Mouse (Mus musculus): ENCODE results near the gene Sds. TPM values are rescaled to one million over a fixed set of nuclear protein-coding genes. Genes with fewer than 3 reads are reported as not detected.

The Sds gene
- polyA plus RNA-seq (2014; fragmentation: Nextera tagmentation; extraction: Ambion mirVana): not detected in 2 replicates

GRCm38 (mm10) chr5:120476296-120476695 lies at the start of gene Sds:
Gene Sds (plus strand): TSS chr5:120476526.
- WGBS: 16% methylated on average over 13 of the region's 13 CpGs
- Histone ChIP-seq H3K9ac (ENCODE audit: low read length) (no peak within 1 kb of the TSS), H3K4me2 (ENCODE audit: low read depth) (no peak within 1 kb of the TSS), H3K27me3 (ENCODE audit: control insufficient read depth, insufficient read depth, low read length) (no peaks in the 10 kb centered on the region), H3K4me1 (ENCODE audit: control insufficient read depth, insufficient read depth, low read length) (no peaks in the 10 kb centered on the region), H3K4me3 (ENCODE audit: low read depth, low read length) (no peak within 1 kb of the TSS), H3K9me3 (ENCODE audit: control insufficient read depth, low read length) (no peaks in the 10 kb centered on the region), H3K36me3 (ENCODE audit: control insufficient read depth, insufficient read depth, low read length) (no peaks in the 10 kb centered on the region), H3K27ac (ENCODE audit: low read depth, low read length) (no peak within 1 kb of the TSS)
- DNase-seq (ENCODE audit: low spot score): no peak
- no peak for ATAC-seq (ENCODE audit: insufficient read depth, low FRiP score, low TSS enrichment)

DNA sequence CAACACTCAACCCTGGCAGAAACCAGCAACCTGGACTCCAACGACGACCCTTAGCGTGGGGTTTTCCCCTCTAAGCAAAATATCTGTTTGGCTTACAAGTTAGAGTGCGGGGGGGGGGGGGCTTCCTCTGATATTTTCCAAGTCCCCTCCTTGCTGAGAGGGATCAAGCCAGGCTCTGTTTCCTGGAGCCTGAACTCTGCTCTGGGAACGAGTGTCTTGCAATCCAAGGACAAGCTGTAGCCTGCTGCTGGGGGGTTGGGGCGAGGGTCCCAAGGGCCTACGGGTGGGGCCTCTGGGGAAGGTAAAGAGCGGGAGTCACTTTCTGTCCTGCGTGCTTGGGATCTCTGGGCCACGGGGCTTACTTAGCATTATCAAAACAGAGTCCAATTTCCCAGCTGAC lies 49.8 kb upstream of the Sds start:
- no peak for DNase-seq (ENCODE audit: low spot score)
- peak overlapping the region; percentile 54 for H3K9ac ChIP-seq (ENCODE audit: low read length)
- WGBS: 0% methylated on average over 10 of the region's 10 CpGs

DNA sequence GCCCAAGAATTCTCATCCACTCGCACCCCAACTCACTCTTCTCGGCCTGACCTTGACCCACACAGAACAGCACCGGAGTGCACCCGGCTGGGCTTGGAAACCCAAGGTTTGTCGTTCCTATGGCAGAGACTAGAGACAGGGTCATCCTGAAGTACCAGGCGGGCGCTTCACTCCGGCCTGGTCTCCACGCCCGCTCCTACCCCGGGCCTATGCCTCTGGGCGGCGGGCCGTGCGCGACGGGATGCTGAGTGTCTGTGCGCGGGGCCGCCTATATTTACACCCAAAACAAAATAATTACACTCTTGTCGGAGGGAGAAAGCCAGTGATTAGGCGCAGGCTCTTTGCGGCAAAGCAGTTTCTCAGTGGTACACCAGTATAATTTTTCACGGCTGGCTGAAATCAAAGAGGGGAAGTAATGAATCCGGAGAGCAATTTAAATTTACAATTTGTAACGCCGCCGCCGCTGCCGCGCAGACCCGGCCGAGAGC lies 48.8 kb upstream of the Sds start:
- Histone ChIP-seq H3K9me3 (ENCODE audit: control insufficient read depth, low read length) (no peaks in the 10 kb centered on the region), H3K4me2 (ENCODE audit: low read depth) (peak overlapping the region; percentile 49), H3K36me3 (ENCODE audit: control insufficient read depth, insufficient read depth, low read length) (no peaks in the 10 kb centered on the region), H3K4me1 (ENCODE audit: control insufficient read depth, insufficient read depth, low read length) (peaks cover 11% of the 10 kb centered on the region), H3K27ac (ENCODE audit: low read depth, low read length) (peak overlapping the region; percentile 81), H3K9ac (ENCODE audit: low read length) (peak overlapping the region; percentile 54), H3K4me3 (ENCODE audit: low read depth, low read length) (peak overlapping the region; percentile 23), H3K27me3 (ENCODE audit: control insufficient read depth, insufficient read depth, low read length) (peaks cover 93% of the 10 kb centered on the region)
- ATAC-seq (ENCODE audit: insufficient read depth, low FRiP score, low TSS enrichment): 0 out of 2 replicates have a peak, but pooled peaks have one; percentile 21
- under 1% methylated on average over 33 of the region's 33 CpGs for WGBS
- DNase-seq (ENCODE audit: low spot score): peak; percentile 52

More for the DNA sequence above, 49.8 kb upstream of the Sds start:
- Histone ChIP-seq H3K4me2 (ENCODE audit: low read depth) (peak overlapping the region; percentile 49), H3K4me1 (ENCODE audit: control insufficient read depth, insufficient read depth, low read length) (peaks cover 8% of the 10 kb centered on the region; the same call in 1 of the 2 replicates), H3K27me3 (ENCODE audit: control insufficient read depth, insufficient read depth, low read length) (peaks cover 91% of the 10 kb centered on the region), H3K9me3 (ENCODE audit: control insufficient read depth, low read length) (no peaks in the 10 kb centered on the region), H3K36me3 (ENCODE audit: control insufficient read depth, insufficient read depth, low read length) (no peaks in the 10 kb centered on the region), H3K27ac (ENCODE audit: low read depth, low read length) (peak overlapping the region; percentile 81), H3K4me3 (ENCODE audit: low read depth, low read length) (peak overlapping the region; percentile 23)
- no peak for ATAC-seq (ENCODE audit: insufficient read depth, low FRiP score, low TSS enrichment)

DNA sequence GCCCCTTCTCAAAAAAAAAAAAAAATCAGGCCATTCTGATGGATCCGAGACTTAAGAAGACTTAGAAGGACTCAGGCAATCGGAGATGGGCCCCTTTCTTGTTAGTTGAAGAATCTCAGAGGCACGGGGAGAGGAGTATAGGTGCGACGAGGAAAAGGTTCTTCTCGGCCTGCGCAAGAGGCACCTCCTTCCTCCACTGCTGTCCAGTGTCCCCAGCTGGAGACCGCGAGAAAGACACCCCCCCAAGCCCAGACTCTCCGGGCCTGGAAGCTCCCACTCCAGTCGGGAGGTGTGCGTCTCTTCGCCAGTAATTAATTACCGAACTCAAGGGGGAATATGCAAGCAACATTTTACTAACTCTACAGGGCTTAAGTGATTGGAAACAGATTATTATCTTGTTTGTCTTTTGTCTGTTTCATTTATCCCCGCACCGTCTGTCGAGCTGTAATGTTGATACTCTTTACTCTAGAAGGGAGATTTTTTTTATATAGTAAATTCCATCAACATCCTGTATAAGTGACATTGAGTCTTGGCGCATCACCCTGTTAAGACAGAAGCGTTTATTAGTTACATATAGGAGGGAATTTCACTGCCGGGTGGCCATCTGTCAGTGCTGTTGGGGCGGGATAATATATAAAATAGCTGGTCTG lies 48.0 kb upstream of the Sds start:
- Histone ChIP-seq H3K4me1 (ENCODE audit: control insufficient read depth, insufficient read depth, low read length) (peaks cover 11% of the 10 kb centered on the region), H3K27ac (ENCODE audit: low read depth, low read length) (peak overlapping the region; percentile 81), H3K4me2 (ENCODE audit: low read depth) (peak overlapping the region; percentile 49), H3K27me3 (ENCODE audit: control insufficient read depth, insufficient read depth, low read length) (peaks cover 93% of the 10 kb centered on the region), H3K9ac (ENCODE audit: low read length) (peak overlapping the region; percentile 54; the same call in 1 of the 2 replicates), H3K36me3 (ENCODE audit: control insufficient read depth, insufficient read depth, low read length) (no peaks in the 10 kb centered on the region), H3K9me3 (ENCODE audit: control insufficient read depth, low read length) (no peaks in the 10 kb centered on the region), H3K4me3 (ENCODE audit: low read depth, low read length) (peak overlapping the region; percentile 23)
- no peak for ATAC-seq (ENCODE audit: insufficient read depth, low FRiP score, low TSS enrichment)
- no peak for DNase-seq (ENCODE audit: low spot score)
- WGBS: 1% methylated on average over 21 of the region's 21 CpGs

- H3K9me3 ChIP-seq (ENCODE audit: control insufficient read depth, low read length): no peaks in the 10 kb centered on the region
- H3K36me3 ChIP-seq (ENCODE audit: control insufficient read depth, insufficient read depth, low read length): no peaks in the 10 kb centered on the region
- peak overlapping the region; percentile 41; the same call in 1 of the 2 replicates for H3K9ac ChIP-seq (ENCODE audit: low read length)
- DNase-seq (ENCODE audit: low spot score): no peak
- peaks cover 11% of the 10 kb centered on the region for H3K4me1 ChIP-seq (ENCODE audit: control insufficient read depth, insufficient read depth, low read length)
- WGBS: 0% methylated on average over 5 of the region's 6 CpGs
- peak overlapping the region; percentile 49 for H3K4me2 ChIP-seq (ENCODE audit: low read depth)
- peak overlapping the region; percentile 81 for H3K27ac ChIP-seq (ENCODE audit: low read depth, low read length)
- H3K4me3 ChIP-seq (ENCODE audit: low read depth, low read length): peak overlapping the region; percentile 15; the same call in 1 of the 2 replicates
- ATAC-seq (ENCODE audit: insufficient read depth, low FRiP score, low TSS enrichment): no peak
- peaks cover 93% of the 10 kb centered on the region for H3K27me3 ChIP-seq (ENCODE audit: control insufficient read depth, insufficient read depth, low read length)
Measured at GRCm38 (mm10) chr5:120428990-120429389, 47.3 kb upstream of the Sds start.

DNA sequence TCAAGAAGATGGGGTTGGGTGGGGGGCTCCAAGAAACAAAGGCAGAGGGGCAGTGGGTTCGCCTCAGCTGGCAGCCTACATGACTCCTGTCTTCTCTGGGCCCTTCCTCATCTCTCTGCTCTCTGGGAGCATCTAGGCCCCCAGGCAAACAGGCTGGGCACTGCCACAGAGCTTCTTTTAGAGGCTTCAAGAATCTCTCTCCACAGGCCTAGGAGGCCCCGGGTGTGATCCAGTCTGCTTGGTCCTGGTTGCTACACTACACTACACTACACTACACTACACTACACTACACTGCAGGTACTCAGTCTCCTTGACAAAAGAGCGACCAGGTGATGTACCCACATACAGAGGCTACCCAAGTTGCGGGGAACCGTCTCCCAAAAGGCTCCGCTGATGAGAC lies 46.6 kb upstream of the Sds start:
- 3% methylated on average over 6 of the region's 6 CpGs for WGBS
- Histone ChIP-seq H3K4me1 (ENCODE audit: control insufficient read depth, insufficient read depth, low read length) (peaks cover 11% of the 10 kb centered on the region), H3K9ac (ENCODE audit: low read length) (peak overlapping the region; percentile 35), H3K4me2 (ENCODE audit: low read depth) (peak overlapping the region; percentile 27), H3K9me3 (ENCODE audit: control insufficient read depth, low read length) (no peaks in the 10 kb centered on the region), H3K4me3 (ENCODE audit: low read depth, low read length) (peak overlapping the region; percentile 27), H3K27me3 (ENCODE audit: control insufficient read depth, insufficient read depth, low read length) (peaks cover 93% of the 10 kb centered on the region), H3K36me3 (ENCODE audit: control insufficient read depth, insufficient read depth, low read length) (no peaks in the 10 kb centered on the region), H3K27ac (ENCODE audit: low read depth, low read length) (peak overlapping the region; percentile 42; the same call in 1 of the 2 replicates)
- DNase-seq (ENCODE audit: low spot score) (peak; percentile 36), ATAC-seq (ENCODE audit: insufficient read depth, low FRiP score, low TSS enrichment) (no peak)

DNA sequence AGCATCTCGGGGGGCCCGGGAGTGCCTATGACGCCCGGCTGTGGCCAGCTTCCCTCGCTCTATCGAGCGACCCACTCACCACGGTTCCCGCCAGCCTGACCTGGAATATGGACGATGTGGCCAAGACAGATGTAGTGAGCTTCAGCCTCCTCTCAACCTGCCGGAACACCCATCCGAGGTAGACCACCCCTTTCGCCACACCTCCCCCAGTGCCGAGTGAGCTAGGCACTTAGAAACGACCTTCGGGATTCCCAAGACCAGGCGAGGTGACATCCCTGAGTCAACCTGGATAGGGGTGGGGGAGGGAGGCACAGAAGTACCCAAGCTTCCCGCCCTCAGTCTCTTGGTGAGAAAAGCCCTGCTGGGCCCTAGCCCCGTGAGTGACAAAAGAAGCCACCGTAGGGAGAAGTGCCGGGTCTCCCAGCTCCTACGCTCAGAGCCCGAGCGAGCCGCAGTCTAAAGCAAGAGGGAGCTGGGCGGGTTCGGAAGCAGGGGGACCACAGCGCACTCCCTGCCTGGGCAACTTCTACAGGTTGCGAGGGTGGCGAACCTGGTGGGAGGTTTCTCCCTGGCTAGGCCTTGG lies 45.2 kb upstream of the Sds start:
- peak overlapping the region; percentile 62 for H3K27ac ChIP-seq (ENCODE audit: low read depth, low read length)
- peaks cover 13% of the 10 kb centered on the region for H3K4me1 ChIP-seq (ENCODE audit: control insufficient read depth, insufficient read depth, low read length)
- H3K27me3 ChIP-seq (ENCODE audit: control insufficient read depth, insufficient read depth, low read length): peaks cover 96% of the 10 kb centered on the region
- no peak overlapping the region; the same call in 1 of the 2 replicates for H3K4me2 ChIP-seq (ENCODE audit: low read depth)
- H3K4me3 ChIP-seq (ENCODE audit: low read depth, low read length): peak overlapping the region; percentile 40
- H3K36me3 ChIP-seq (ENCODE audit: control insufficient read depth, insufficient read depth, low read length): no peaks in the 10 kb centered on the region
- DNase-seq (ENCODE audit: low spot score): peak; percentile 50
- WGBS: under 1% methylated on average over 30 of the region's 30 CpGs
- no peaks in the 10 kb centered on the region for H3K9me3 ChIP-seq (ENCODE audit: control insufficient read depth, low read length)
- ATAC-seq (ENCODE audit: insufficient read depth, low FRiP score, low TSS enrichment): no peak
- H3K9ac ChIP-seq (ENCODE audit: low read length): peak overlapping the region; percentile 49

DNA sequence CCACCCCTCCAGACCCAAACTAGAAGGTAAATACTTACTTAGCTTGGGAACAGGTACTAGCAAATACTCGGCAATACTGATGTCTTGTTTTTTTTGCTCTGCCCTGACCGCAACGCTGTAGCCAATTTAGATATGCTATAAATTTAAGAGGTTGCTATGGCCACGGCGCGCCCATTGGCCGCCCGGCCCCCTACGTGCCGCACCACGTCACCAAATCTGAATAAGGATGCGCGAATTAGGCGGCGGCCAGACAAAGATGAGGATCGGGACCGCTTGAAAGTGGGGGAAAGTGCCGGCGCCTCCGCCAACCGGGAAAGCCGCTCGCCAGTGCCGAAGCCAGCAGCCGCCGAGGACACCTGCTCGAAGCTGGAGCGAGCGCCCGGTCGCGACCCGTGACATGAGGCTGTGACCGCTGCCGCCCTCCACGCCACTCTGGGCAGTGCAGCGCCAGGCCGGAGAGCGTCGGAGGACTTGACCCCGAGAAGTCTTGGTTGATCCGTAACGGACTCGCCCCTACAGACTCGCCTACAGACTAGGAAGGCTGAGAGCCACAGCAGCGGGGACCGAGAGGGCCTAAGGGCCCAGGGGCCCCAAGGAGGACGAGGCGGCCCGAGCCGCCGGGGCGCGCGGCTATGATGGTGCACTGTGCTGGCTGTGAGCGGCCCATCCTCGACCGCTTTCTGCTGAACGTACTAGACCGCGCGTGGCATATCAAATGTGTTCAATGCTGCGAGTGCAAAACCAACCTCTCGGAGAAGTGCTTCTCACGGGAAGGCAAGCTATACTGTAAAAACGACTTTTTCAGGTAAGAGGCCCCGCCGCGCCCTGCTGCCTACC lies 44.5 kb upstream of the Sds start, which contains the start of gene Lhx5:
Gene Lhx5 (plus strand): TSS at position 51 of the 837 bp plus-strand sequence.
- H3K4me1 ChIP-seq (ENCODE audit: control insufficient read depth, insufficient read depth, low read length): peaks cover 13% of the 10 kb centered on the region
- DNase-seq (ENCODE audit: low spot score): peak; percentile 75
- peak; percentile 62; the same call in 1 of the 2 replicates for ATAC-seq (ENCODE audit: insufficient read depth, low FRiP score, low TSS enrichment)

More for the DNA sequence above, 44.5 kb upstream of the Sds start, which contains the start of gene Lhx5:
- Histone ChIP-seq H3K4me2 (ENCODE audit: low read depth) (peak within 1 kb of the TSS; percentile 18), H3K36me3 (ENCODE audit: control insufficient read depth, insufficient read depth, low read length) (no peaks in the 10 kb centered on the region), H3K27me3 (ENCODE audit: control insufficient read depth, insufficient read depth, low read length) (peaks cover 96% of the 10 kb centered on the region), H3K4me3 (ENCODE audit: low read depth, low read length) (peak within 1 kb of the TSS; percentile 40), H3K27ac (ENCODE audit: low read depth, low read length) (peak within 1 kb of the TSS; percentile 83), H3K9me3 (ENCODE audit: control insufficient read depth, low read length) (no peaks in the 10 kb centered on the region), H3K9ac (ENCODE audit: low read length) (peak within 1 kb of the TSS; percentile 67)
- WGBS: under 1% methylated on average over 69 of the region's 69 CpGs

Measured in neural tube, embryonic 11.5 days (tissue).